Mouse (Mus musculus): ENCODE measurements around the gene Dync1li1. TPM values are rescaled to one million over a fixed set of nuclear protein-coding genes. Genes with fewer than 3 reads are reported as not detected.

Dync1li1 gene
- polyA plus RNA-seq, 1 experiment from 2014 or later: 67.5 TPM

- no peaks in the 10 kb centered on the region for H3K9me3 ChIP-seq (replicated peaks)
- ATAC-seq (replicated peaks; ENCODE audit: low FRiP score): no peak
- no peaks in the 10 kb centered on the region for H3K27me3 ChIP-seq
- no peak overlapping the region for H3K9ac ChIP-seq
- H3K36me3 ChIP-seq: peaks cover 45% of the 10 kb centered on the region
- H3K4me3 ChIP-seq (replicated peaks): no peak overlapping the region
- peaks cover 5% of the 10 kb centered on the region for H3K4me1 ChIP-seq
- no peak overlapping the region for H3K4me2 ChIP-seq
- 0 out of 2 replicates have a peak overlapping the region, but pooled peaks have one; percentile 18 for H3K27ac ChIP-seq
- WGBS: 88% methylated on average over 4 of the region's 4 CpGs
These were observed 71.3 kb downstream of the Dync1li1 start for GRCm38 (mm10) chr9:114759886-114760285.

GRCm38 (mm10) chr9:114760353-114760752 is 71.8 kb downstream of the Dync1li1 start:
- 90% methylated on average over 5 of the region's 5 CpGs for WGBS
- no peaks in the 10 kb centered on the region for H3K9me3 ChIP-seq (replicated peaks)
- no peaks in the 10 kb centered on the region for H3K27me3 ChIP-seq
- ATAC-seq (replicated peaks; ENCODE audit: low FRiP score): no peak
- no peak overlapping the region for H3K27ac ChIP-seq
- peaks cover 5% of the 10 kb centered on the region for H3K4me1 ChIP-seq
- H3K4me3 ChIP-seq (replicated peaks): no peak overlapping the region
- no peak overlapping the region for H3K4me2 ChIP-seq
- H3K36me3 ChIP-seq: peaks cover 41% of the 10 kb centered on the region
- H3K9ac ChIP-seq: no peak overlapping the region

GRCm38 (mm10) chr9:114761848-114762247 is 73.3 kb downstream of the Dync1li1 start:
- no peak overlapping the region for H3K4me3 ChIP-seq (replicated peaks)
- 72% methylated on average over 11 of the region's 11 CpGs for WGBS
- H3K4me2 ChIP-seq: no peak overlapping the region
- no peak overlapping the region for H3K27ac ChIP-seq
- peaks cover 9% of the 10 kb centered on the region for H3K4me1 ChIP-seq
- no peak overlapping the region for H3K9ac ChIP-seq
- ATAC-seq (replicated peaks; ENCODE audit: low FRiP score): no peak
- H3K9me3 ChIP-seq (replicated peaks): no peaks in the 10 kb centered on the region
- no peaks in the 10 kb centered on the region for H3K27me3 ChIP-seq
- peaks cover 38% of the 10 kb centered on the region for H3K36me3 ChIP-seq

GRCm38 (mm10) chr9:114763341-114763740 is 74.8 kb downstream of the Dync1li1 start:
- Histone ChIP-seq H3K4me1 (peaks cover 23% of the 10 kb centered on the region), H3K9me3 (replicated peaks) (no peaks in the 10 kb centered on the region), H3K9ac (no peak overlapping the region), H3K36me3 (peaks cover 31% of the 10 kb centered on the region), H3K4me3 (replicated peaks) (no peak overlapping the region), H3K4me2 (no peak overlapping the region), H3K27me3 (no peaks in the 10 kb centered on the region), H3K27ac (no peak overlapping the region)
- 70% methylated on average over 13 of the region's 13 CpGs for WGBS
- no peak for ATAC-seq (replicated peaks; ENCODE audit: low FRiP score)

GRCm38 (mm10) chr9:114767030-114767429 is 78.4 kb downstream of the Dync1li1 start:
- Histone ChIP-seq H3K4me2 (0 out of 2 replicates have a peak overlapping the region, but pooled peaks have one; percentile 9), H3K4me1 (peaks cover 23% of the 10 kb centered on the region), H3K27ac (peak overlapping the region; percentile 88), H3K27me3 (no peaks in the 10 kb centered on the region), H3K9ac (no peak overlapping the region), H3K9me3 (replicated peaks) (no peaks in the 10 kb centered on the region), H3K36me3 (peaks cover 25% of the 10 kb centered on the region), H3K4me3 (replicated peaks) (no peak overlapping the region)
- peak; percentile 74 for ATAC-seq (replicated peaks; ENCODE audit: low FRiP score)
- 41% methylated on average over 13 of the region's 13 CpGs for WGBS

GRCm38 (mm10) chr9:114767507-114767906 is 78.9 kb downstream of the Dync1li1 start:
- Histone ChIP-seq H3K9ac (0 out of 2 replicates have a peak overlapping the region, but pooled peaks have one; percentile 3), H3K9me3 (replicated peaks) (no peaks in the 10 kb centered on the region), H3K36me3 (peaks cover 26% of the 10 kb centered on the region), H3K27ac (peak overlapping the region; percentile 88), H3K4me2 (0 out of 2 replicates have a peak overlapping the region, but pooled peaks have one; percentile 9), H3K27me3 (no peaks in the 10 kb centered on the region), H3K4me3 (replicated peaks) (no peak overlapping the region), H3K4me1 (peaks cover 23% of the 10 kb centered on the region)
- peak; percentile 69 for ATAC-seq (replicated peaks; ENCODE audit: low FRiP score)
- 45% methylated on average over 2 of the region's 2 CpGs for WGBS

GRCm38 (mm10) chr9:114768066-114768465 is 79.5 kb downstream of the Dync1li1 start:
- peaks cover 23% of the 10 kb centered on the region for H3K4me1 ChIP-seq
- 0 out of 2 replicates have a peak overlapping the region, but pooled peaks have one; percentile 3 for H3K9ac ChIP-seq
- WGBS: 42% methylated on average over 10 of the region's 10 CpGs
- peak overlapping the region; percentile 88 for H3K27ac ChIP-seq
- H3K4me2 ChIP-seq: no peak overlapping the region
- H3K36me3 ChIP-seq: peaks cover 23% of the 10 kb centered on the region
- no peaks in the 10 kb centered on the region for H3K27me3 ChIP-seq
- no peak overlapping the region for H3K4me3 ChIP-seq (replicated peaks)
- peak; percentile 28 for ATAC-seq (replicated peaks; ENCODE audit: low FRiP score)
- H3K9me3 ChIP-seq (replicated peaks): no peaks in the 10 kb centered on the region

GRCm38 (mm10) chr9:114770224-114770623 is 81.6 kb downstream of the Dync1li1 start:
- no peak overlapping the region for H3K4me2 ChIP-seq
- H3K9me3 ChIP-seq (replicated peaks): no peaks in the 10 kb centered on the region
- 91% methylated on average over 4 of the region's 4 CpGs for WGBS
- H3K9ac ChIP-seq: no peak overlapping the region
- H3K27ac ChIP-seq: no peak overlapping the region
- no peak for ATAC-seq (replicated peaks; ENCODE audit: low FRiP score)
- peaks cover 36% of the 10 kb centered on the region for H3K4me1 ChIP-seq
- no peak overlapping the region for H3K4me3 ChIP-seq (replicated peaks)
- peaks cover 22% of the 10 kb centered on the region for H3K36me3 ChIP-seq
- no peaks in the 10 kb centered on the region for H3K27me3 ChIP-seq

- Histone ChIP-seq H3K4me2 (no peak overlapping the region), H3K27me3 (no peaks in the 10 kb centered on the region), H3K4me3 (replicated peaks) (no peak overlapping the region), H3K4me1 (peaks cover 47% of the 10 kb centered on the region), H3K27ac (no peak overlapping the region), H3K9ac (no peak overlapping the region), H3K9me3 (replicated peaks) (no peaks in the 10 kb centered on the region), H3K36me3 (peaks cover 17% of the 10 kb centered on the region)
- WGBS: 80% methylated on average over 7 of the region's 7 CpGs
- ATAC-seq (replicated peaks; ENCODE audit: low FRiP score): no peak
These were observed 83.0 kb downstream of the Dync1li1 start for GRCm38 (mm10) chr9:114771565-114771964.

Other genes starting within 250 kb of the Dync1li1 start
- 0.55 and 0.78 TPM in 2 replicates for gene Ccr4, start 183.9 kb upstream of the Dync1li1 start, polyA plus RNA-seq (2015; fragmentation: Nextera tagmentation; extraction: Ambion mirVana)
- 0.58 and 0.62 TPM in 2 replicates for gene C130032M10Rik, start 173.1 kb upstream of the Dync1li1 start, polyA plus RNA-seq (2015; fragmentation: Nextera tagmentation; extraction: Ambion mirVana)
- gene Trim71, start 124.4 kb upstream of the Dync1li1 start, polyA plus RNA-seq (2015; fragmentation: Nextera tagmentation; extraction: Ambion mirVana): 0.87 and 1.00 TPM in 2 replicates
- gene Cnot10, start 48.6 kb upstream of the Dync1li1 start, polyA plus RNA-seq (2015; fragmentation: Nextera tagmentation; extraction: Ambion mirVana): 66.3 and 68.7 TPM in 2 replicates
- 56.3 and 57.6 TPM in 2 replicates for gene Cmtm6, start 42.3 kb downstream of the Dync1li1 start, polyA plus RNA-seq (2015; fragmentation: Nextera tagmentation; extraction: Ambion mirVana)
- gene Cmtm7, start 93.1 kb downstream of the Dync1li1 start, polyA plus RNA-seq (2015; fragmentation: Nextera tagmentation; extraction: Ambion mirVana): 102 TPM in 2 replicates
- 38.8 and 41.4 TPM in 2 replicates for gene Cmtm8, start 155.4 kb downstream of the Dync1li1 start, polyA plus RNA-seq (2015; fragmentation: Nextera tagmentation; extraction: Ambion mirVana)
- 19.5 and 20.1 TPM in 2 replicates for gene Gpd1l, start 245.2 kb downstream of the Dync1li1 start, polyA plus RNA-seq (2015; fragmentation: Nextera tagmentation; extraction: Ambion mirVana)